Mouse (Mus musculus): ENCODE data around the gene F2rl2. TPM values are rescaled to one million over a fixed set of nuclear protein-coding genes. Genes with fewer than 3 reads are reported as not detected.

F2rl2 gene
- 7.5 and 8.9 TPM in 2 replicates for polyA plus RNA-seq (2015; fragmentation: Nextera tagmentation; extraction: Ambion mirVana)

DNA sequence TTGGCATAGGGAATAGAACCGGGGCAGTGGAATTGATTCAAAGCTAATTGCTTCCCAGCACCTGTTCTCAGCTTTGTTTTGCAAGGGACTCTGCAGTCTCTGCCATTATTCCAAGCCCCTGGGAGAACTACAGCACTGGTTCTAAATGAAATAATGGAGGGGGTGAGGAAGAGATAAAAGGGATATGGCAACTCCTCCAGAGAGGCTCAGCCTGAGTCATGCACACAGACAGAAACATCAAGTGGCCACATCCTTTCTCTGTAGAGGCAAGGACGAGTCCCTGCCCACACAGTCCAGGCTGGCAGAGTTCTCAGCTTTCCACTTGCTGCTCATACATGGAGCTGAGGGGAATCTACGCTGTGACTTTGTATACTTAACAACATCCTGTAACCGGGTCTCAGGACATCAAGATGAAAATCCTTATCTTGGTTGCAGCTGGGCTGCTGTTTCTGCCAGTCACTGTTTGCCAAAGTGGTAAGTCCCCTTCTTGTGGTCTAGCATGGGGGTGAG, at the start of gene F2rl2:
F2rl2 (plus strand) TSS at position 200 of the 510 bp plus-strand sequence.
- H3K9ac ChIP-seq = no peak within 1 kb of the TSS

DNA sequence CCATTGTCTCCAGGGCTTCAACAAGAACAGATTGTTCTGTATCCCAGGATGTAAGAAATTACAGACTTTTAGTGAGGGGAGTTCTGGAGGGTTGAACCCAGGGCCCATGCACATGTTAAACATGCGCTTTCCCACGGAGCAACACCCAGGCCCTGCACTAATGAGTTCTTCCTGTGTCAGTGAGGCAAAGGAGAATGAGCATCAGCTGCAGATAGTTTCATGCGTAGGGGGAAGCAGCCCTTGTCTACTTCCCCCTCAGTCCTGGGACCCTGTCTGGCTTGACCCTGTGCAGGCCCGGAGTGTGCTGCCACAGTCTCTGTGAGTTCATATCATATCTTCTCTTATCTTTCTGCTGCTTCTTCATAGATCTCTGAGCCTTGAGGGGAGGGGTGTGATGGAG, 49.4 kb upstream of the F2rl2 start:
- Histone ChIP-seq H3K4me3 (replicated peaks) (no peak overlapping the region), H3K9ac (no peak overlapping the region), H3K9me3 (replicated peaks) (no peaks in the 10 kb centered on the region), H3K27me3 (no peaks in the 10 kb centered on the region), H3K4me2 (no peak overlapping the region), H3K36me3 (replicated peaks) (peaks cover 58% of the 10 kb centered on the region), H3K27ac (replicated peaks) (no peak overlapping the region), H3K4me1 (replicated peaks) (0 out of 2 replicates have a peak, but pooled peaks cover 3% of the 10 kb centered on the region)
- WGBS (ENCODE audit: insufficient replicate concordance) = 53% methylated on average over 4 of the region's 4 CpGs
- ATAC-seq (ENCODE audit: insufficient read depth) = no peak

More for the DNA sequence above, at the start of gene F2rl2:
- Histone ChIP-seq H3K27me3 (no peaks in the 10 kb centered on the region), H3K27ac (replicated peaks) (peak within 1 kb of the TSS; percentile 62), H3K4me3 (replicated peaks) (no peak within 1 kb of the TSS), H3K4me1 (replicated peaks) (peaks cover 33% of the 10 kb centered on the region), H3K36me3 (replicated peaks) (0 out of 2 replicates have a peak, but pooled peaks cover 6% of the 10 kb centered on the region), H3K9me3 (replicated peaks) (no peaks in the 10 kb centered on the region), H3K4me2 (no peak within 1 kb of the TSS)
- ATAC-seq (ENCODE audit: insufficient read depth) = peak; percentile 56
- WGBS (ENCODE audit: insufficient replicate concordance) = 28% methylated on average over 4 of the region's 4 CpGs

DNA sequence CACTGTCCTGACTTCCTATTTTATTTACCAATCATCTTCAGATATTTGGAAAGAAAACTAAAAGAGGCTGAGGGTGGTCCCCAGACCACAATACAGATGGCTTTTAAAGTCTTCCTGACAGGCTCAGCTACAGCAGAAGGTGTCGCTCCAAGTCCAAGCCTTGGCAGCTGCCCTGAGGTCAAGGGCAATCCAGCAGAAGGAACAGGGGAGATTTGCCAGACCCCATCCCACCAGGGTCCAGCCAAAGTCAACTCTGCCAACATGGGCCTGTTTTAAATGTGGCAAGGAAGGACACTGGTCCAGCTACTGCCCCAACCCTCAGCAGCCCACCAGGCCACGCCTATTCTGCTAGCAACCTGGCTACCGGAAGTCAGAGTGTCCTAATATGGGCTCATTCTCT, 46.7 kb upstream of the F2rl2 start:
- Histone ChIP-seq H3K36me3 (replicated peaks) (peaks cover 43% of the 10 kb centered on the region), H3K4me3 (replicated peaks) (no peak overlapping the region), H3K27ac (replicated peaks) (no peak overlapping the region), H3K9ac (no peak overlapping the region), H3K9me3 (replicated peaks) (no peaks in the 10 kb centered on the region), H3K4me2 (no peak overlapping the region), H3K27me3 (no peaks in the 10 kb centered on the region), H3K4me1 (replicated peaks) (peaks cover 11% of the 10 kb centered on the region)
- no peak for ATAC-seq (ENCODE audit: insufficient read depth)
- WGBS (ENCODE audit: insufficient replicate concordance) = 80% methylated on average over 3 of the region's 3 CpGs

DNA sequence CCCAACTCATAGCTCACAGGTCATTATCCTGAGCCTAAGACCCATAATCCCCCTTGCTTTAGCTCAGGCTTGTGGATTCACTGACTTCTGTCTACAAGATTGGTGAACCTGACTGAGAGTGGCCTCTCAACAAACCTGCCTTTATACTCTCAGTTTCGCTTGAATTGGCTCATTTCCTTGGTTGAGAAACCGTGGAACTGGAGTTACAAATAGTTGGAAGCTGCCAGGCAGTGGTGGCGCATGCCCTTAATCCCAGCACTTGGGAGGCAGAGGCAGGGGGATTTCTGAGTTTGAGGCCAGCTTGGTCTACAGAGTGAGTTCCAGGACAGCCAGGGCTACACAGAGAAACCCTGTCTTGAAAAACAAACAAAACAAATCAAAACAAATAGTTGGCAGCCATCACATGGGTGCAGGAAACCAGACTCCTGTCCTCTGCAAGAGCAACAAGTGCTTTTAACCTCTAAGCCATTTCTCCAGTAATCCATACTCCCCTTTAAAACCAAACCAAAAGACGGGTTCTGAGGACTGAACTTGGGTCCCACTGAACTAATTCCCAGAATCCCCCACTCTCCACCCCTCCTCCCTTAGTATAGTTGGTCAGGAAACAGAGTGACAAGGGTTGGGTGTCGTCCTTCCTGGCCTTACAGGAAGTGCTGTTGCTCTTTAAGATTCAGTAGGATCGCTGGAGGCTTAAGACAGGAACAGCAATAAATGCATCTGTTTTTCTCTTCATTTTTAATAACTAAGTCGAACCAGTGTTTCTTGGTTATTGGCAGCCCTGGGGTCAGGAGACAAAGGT, 44.6 kb upstream of the F2rl2 start:
- Histone ChIP-seq H3K4me1 (replicated peaks) (peaks cover 20% of the 10 kb centered on the region), H3K36me3 (replicated peaks) (peaks cover 39% of the 10 kb centered on the region), H3K9ac (no peak overlapping the region), H3K27me3 (no peaks in the 10 kb centered on the region), H3K4me2 (no peak overlapping the region), H3K4me3 (replicated peaks) (no peak overlapping the region), H3K27ac (replicated peaks) (no peak overlapping the region), H3K9me3 (replicated peaks) (no peaks in the 10 kb centered on the region)
- WGBS (ENCODE audit: insufficient replicate concordance) = 55% methylated on average over 7 of the region's 7 CpGs
- no peak for ATAC-seq (ENCODE audit: insufficient read depth)

DNA sequence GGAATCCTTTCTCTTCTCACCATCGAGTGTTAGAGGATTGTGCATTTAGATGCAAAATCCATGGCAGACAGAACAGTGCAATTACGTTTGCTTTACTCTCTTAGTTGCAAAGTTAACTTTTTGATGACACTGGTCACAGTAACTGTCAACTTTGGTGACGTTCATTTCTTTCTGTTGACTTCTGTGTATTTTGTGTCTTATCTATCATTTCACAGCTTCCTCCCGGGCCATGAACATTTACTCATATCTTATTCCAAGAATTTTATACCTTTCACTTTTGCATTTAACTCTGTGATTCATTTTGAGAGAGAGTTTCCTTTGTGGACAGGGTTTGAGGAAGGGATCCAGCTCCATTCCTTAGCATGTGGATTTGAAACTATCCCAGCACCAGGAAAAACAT, 43.0 kb upstream of the F2rl2 start:
- no peaks in the 10 kb centered on the region for H3K9me3 ChIP-seq (replicated peaks)
- ATAC-seq (ENCODE audit: insufficient read depth) = no peak
- WGBS (ENCODE audit: insufficient replicate concordance) = 23% methylated on average over 4 of the region's 4 CpGs
- H3K36me3 ChIP-seq (replicated peaks) = peaks cover 50% of the 10 kb centered on the region
- H3K9ac ChIP-seq = no peak overlapping the region
- no peak overlapping the region for H3K4me2 ChIP-seq
- no peaks in the 10 kb centered on the region for H3K27me3 ChIP-seq
- no peak overlapping the region for H3K27ac ChIP-seq (replicated peaks)
- H3K4me1 ChIP-seq (replicated peaks) = peaks cover 30% of the 10 kb centered on the region
- no peak overlapping the region for H3K4me3 ChIP-seq (replicated peaks)

DNA sequence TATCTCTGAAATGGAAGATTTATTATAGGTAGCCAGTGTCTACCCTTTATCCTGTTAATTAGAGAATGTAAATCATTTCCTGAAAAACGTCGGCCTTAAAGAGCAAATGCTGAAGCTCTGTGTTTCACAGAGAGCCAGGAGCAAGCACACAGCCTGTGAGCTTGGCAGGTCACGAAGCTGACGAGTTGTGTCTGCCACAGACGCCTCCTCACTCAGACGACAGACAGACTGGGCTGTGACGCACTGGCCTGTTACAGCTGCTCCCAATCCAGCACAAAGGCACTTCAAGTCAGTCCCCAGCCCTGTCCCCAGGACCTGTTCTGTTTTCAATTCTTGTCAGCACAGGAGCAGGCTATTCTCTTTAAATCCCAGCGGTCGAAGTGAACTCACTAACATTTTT, 41.4 kb upstream of the F2rl2 start:
- H3K4me1 ChIP-seq (replicated peaks) = peaks cover 30% of the 10 kb centered on the region
- peaks cover 59% of the 10 kb centered on the region for H3K36me3 ChIP-seq (replicated peaks)
- no peak for ATAC-seq (ENCODE audit: insufficient read depth)
- H3K9ac ChIP-seq = no peak overlapping the region
- 53% methylated on average over 9 of the region's 9 CpGs for WGBS (ENCODE audit: insufficient replicate concordance)
- H3K9me3 ChIP-seq (replicated peaks) = no peaks in the 10 kb centered on the region
- no peaks in the 10 kb centered on the region for H3K27me3 ChIP-seq
- no peak overlapping the region for H3K4me2 ChIP-seq
- no peak overlapping the region for H3K27ac ChIP-seq (replicated peaks)
- no peak overlapping the region for H3K4me3 ChIP-seq (replicated peaks)

DNA sequence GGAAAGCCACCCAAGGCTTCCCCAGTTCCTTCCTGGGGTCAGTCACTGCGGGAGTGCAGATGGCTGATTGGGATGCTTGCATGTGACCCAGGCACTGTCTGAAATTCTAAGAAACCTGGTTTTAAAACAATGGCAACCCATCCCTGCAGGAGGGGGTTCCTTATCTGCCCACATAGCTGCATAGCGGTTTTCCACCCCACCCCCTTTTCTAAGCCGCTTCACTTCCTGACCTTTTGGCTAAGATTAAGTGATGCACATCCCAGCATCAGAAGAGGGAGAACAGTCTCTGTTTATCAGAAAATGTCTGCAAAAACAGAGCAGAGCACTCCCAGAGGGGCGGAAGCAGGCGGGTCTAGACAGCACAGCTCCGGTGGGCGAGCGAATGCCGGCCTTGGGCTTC, 39.5 kb upstream of the F2rl2 start:
- Histone ChIP-seq H3K9me3 (replicated peaks) (no peaks in the 10 kb centered on the region), H3K27me3 (no peaks in the 10 kb centered on the region), H3K36me3 (replicated peaks) (peaks cover 78% of the 10 kb centered on the region), H3K4me1 (replicated peaks) (peaks cover 30% of the 10 kb centered on the region), H3K27ac (replicated peaks) (0 out of 2 replicates have a peak overlapping the region, but pooled peaks have one; percentile 10), H3K9ac (no peak overlapping the region), H3K4me2 (peak overlapping the region; percentile 9; the same call in 1 of the 2 replicates), H3K4me3 (replicated peaks) (no peak overlapping the region)
- peak; percentile 84 for ATAC-seq (ENCODE audit: insufficient read depth)
- 16% methylated on average over 9 of the region's 9 CpGs for WGBS (ENCODE audit: insufficient replicate concordance)

DNA sequence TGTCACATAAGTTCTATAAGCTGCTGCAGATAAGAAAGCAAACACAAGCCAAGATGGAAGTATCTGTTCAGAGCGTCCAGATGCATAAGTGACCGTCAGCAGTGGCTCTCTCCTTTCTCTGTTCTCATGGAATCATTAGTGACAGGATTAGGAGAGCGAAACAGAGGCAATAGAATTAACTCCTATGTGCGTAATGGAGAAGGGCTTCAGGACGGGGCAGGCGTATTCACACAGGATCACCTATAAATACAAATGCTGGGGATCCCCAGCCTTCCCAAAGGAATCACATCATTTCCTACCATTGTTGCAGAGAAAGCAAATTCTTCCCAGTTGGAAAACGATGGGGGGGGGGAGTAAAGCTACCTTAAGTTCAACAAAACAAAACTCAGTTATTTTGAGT, 37.2 kb upstream of the F2rl2 start:
- H3K27me3 ChIP-seq = no peaks in the 10 kb centered on the region
- H3K9me3 ChIP-seq (replicated peaks) = no peaks in the 10 kb centered on the region
- H3K4me2 ChIP-seq = no peak overlapping the region
- H3K4me3 ChIP-seq (replicated peaks) = no peak overlapping the region
- H3K36me3 ChIP-seq (replicated peaks) = peaks cover 92% of the 10 kb centered on the region
- peaks cover 22% of the 10 kb centered on the region for H3K4me1 ChIP-seq (replicated peaks)
- no peak overlapping the region for H3K9ac ChIP-seq
- WGBS (ENCODE audit: insufficient replicate concordance) = 68% methylated on average over 7 of the region's 7 CpGs
- no peak for ATAC-seq (ENCODE audit: insufficient read depth)
- no peak overlapping the region for H3K27ac ChIP-seq (replicated peaks)

DNA sequence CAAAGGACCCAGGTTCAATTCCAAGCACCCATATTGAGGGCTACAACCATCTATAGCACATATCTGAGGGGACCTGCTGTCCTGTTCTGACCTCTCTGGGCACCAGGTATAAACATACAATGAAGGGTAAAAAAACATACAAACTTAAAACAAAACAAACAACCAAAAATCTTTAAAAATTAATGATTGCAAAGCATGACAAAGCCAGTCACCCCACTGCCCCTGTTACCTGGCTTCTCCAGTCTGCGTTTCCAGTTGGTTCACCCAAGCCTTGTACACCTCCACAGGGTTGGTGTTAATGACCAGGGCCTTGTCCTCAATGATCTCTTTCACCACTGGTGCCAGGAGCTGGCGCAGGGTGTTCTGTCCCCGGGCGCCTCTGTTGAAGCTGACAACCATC, 32.8 kb upstream of the F2rl2 start:
- Histone ChIP-seq H3K9me3 (replicated peaks) (no peaks in the 10 kb centered on the region), H3K27ac (replicated peaks) (no peak overlapping the region), H3K4me1 (replicated peaks) (0 out of 2 replicates have a peak, but pooled peaks cover 4% of the 10 kb centered on the region), H3K9ac (no peak overlapping the region), H3K4me3 (replicated peaks) (no peak overlapping the region), H3K4me2 (no peak overlapping the region), H3K36me3 (replicated peaks) (peaks cover 97% of the 10 kb centered on the region), H3K27me3 (no peaks in the 10 kb centered on the region)
- no peak for ATAC-seq (ENCODE audit: insufficient read depth)
- 87% methylated on average over 4 of the region's 4 CpGs for WGBS (ENCODE audit: insufficient replicate concordance)

DNA sequence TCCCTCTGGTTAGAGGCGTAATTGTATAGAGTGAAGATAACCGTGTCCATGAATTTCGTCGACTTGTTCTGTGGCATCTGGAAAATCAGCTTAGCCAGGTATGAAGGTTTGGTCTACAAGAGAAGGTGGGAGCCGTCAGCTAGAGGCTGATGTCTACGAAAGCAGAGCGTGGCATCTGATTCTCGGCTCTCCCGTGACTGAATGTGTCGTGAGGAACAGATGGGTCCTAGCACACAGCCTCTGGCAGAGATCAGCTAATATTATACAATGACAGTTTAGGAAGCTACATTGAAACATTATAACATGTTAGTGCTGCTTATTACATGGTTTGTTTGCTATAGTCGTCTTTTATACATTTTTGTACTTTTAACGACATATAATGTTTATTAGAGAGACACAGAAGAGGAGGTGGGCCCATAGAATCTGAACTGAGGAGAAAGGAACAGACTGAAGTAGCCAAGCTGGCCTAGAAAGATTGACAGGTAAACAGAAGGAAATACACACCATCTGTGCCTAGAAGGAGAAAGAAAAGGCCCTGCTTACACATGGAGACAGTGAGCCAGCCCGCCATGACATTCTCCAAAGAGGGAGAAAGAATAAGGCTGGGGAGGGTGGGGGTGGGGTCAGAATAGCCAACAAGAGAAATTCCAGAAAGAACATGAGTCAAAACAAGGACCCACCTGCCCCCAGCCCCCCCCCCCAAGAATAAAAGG, 30.9 kb upstream of the F2rl2 start:
- ATAC-seq (ENCODE audit: insufficient read depth) = no peak
- H3K4me2 ChIP-seq = no peak overlapping the region
- H3K9ac ChIP-seq = no peak overlapping the region
- peaks cover 23% of the 10 kb centered on the region for H3K4me1 ChIP-seq (replicated peaks)
- H3K36me3 ChIP-seq (replicated peaks) = peaks cover 96% of the 10 kb centered on the region
- peak overlapping the region; percentile 20; the same call in 1 of the 2 replicates for H3K27ac ChIP-seq (replicated peaks)
- H3K4me3 ChIP-seq (replicated peaks) = no peak overlapping the region
- H3K9me3 ChIP-seq (replicated peaks) = no peaks in the 10 kb centered on the region
- no peaks in the 10 kb centered on the region for H3K27me3 ChIP-seq
- 87% methylated on average over 13 of the region's 13 CpGs for WGBS (ENCODE audit: insufficient replicate concordance)

DNA sequence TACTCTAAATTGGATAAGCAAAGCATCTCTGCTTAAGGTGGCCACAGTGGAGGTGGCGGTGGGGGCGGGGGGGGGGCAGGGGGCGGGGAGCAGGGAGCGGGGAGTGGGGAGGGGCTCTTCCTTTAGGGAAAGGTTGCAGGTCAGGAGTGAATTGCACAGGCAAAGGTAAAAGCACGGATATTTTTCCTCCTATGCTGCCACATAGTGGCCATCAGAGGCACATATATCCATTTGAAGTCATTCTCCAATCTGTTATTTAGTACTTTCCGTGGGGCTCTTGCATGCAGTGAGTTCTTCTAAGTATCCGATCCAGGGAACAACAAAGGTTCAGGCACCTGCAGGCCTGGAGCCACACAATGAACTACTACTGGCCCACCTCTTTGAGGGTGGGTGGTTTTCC, 29.4 kb upstream of the F2rl2 start:
- Histone ChIP-seq H3K9me3 (replicated peaks) (no peaks in the 10 kb centered on the region), H3K36me3 (replicated peaks) (peaks cover 84% of the 10 kb centered on the region), H3K9ac (no peak overlapping the region), H3K27ac (replicated peaks) (0 out of 2 replicates have a peak overlapping the region, but pooled peaks have one; percentile 48), H3K4me2 (no peak overlapping the region), H3K4me3 (replicated peaks) (no peak overlapping the region), H3K4me1 (replicated peaks) (peaks cover 37% of the 10 kb centered on the region), H3K27me3 (no peaks in the 10 kb centered on the region)
- WGBS (ENCODE audit: insufficient replicate concordance) = 41% methylated on average over 7 of the region's 7 CpGs
- ATAC-seq (ENCODE audit: insufficient read depth) = no peak
